Mouse (Mus musculus) testis, adult 2 months (tissue): ENCODE results near the gene Rgs12.

Source experiments
- CTCF ChIP-seq: fragments of 200-500 bp; IDR thresholded peaks from 2 replicates; pipeline ENCODE4 v1.5.1; 2012; ENCODE audit warnings: low read depth, mild to moderate bottlenecking, inconsistent platforms, low read length, moderate library complexity; ENCODE audit not compliant: control insufficient read depth, insufficient read depth, insufficient replicate concordance
- POLR2A ChIP-seq: fragments of 200-500 bp; IDR thresholded peaks from 2 replicates; pipeline ENCODE4 v1.6.1; 2012; ENCODE audit warnings: low read depth, mild to moderate bottlenecking, inconsistent platforms, low read length, moderate library complexity; ENCODE audit not compliant: control insufficient read depth

GRCm38 (mm10) chr5:34902811-34903385 lies 46.3 kb upstream of the Rgs12 start:
- peak; percentile 9; the same call in 1 of the 2 replicates for TF ChIP-seq CTCF
- no peak for TF ChIP-seq POLR2A
